Mouse (Mus musculus): ENCODE measurements at regions not wholly inside any gene's neighbourhood (a gene's known extent, or its start where the extent isn't known, plus 50 kb on each side); places are given as distances from the start of the nearest gene placed in this dataset.

DNA sequence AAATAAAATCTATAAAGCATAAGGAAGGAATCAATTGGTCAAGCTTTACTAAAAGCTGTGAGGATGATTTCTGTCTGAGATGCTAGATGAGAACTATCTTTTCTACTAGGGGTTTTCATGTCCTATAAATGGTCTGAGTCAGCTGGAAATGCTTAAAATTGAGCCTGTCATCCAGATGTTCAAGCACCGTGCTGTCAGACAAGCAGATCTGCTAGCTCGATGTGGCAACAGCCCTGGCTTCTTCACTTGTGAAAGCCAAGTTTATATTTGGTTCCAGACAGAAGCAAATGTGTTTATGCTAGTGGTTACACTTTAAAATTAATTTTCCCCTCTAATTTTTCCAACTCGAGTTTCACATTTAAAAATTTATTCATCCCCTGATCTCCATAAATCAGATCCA lies 311.7 kb downstream of the Actr3 start:
- no peak for DNase-seq

DNA sequence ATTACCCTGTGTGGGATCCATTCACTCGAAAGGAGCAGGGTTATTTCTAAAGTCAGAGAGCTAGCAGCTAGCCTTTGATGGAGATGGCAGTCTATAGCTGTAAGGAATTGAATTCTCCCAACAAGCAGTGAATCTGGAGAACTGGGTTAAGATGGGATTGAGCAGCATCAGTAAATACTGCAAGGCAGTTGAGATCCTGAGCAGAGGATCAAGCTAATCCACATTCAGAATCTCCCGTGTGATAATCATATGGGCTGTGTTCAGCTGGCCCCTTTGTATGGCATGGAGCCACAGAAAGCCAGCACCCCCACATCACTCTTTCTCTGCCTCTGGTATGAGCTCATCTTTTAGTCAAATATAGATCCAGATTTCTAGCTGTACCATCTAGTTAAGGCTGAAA lies 334.9 kb downstream of the Actr3 start:
- DNase-seq, result no peak

DNA sequence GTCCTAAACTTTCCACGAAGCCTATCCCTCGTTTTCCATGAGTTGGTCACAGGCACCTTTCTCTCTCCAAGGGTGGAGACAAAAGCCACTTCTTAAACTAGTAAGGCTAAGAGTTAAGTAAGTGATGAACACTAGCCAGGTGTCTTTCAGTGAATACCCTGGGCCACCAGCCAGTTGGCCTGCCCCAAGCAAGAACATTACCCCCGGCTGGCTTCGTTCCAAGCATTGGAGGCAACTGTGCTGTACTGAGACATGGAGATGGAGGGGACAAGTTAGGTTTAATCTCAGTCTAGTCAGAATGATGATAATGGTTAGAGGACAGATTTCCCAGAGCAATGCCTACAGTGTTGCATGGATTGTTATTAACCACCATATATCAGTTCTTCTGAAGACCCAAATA lies 350.6 kb downstream of the Actr3 start:
- DNase-seq, result no peak

DNA sequence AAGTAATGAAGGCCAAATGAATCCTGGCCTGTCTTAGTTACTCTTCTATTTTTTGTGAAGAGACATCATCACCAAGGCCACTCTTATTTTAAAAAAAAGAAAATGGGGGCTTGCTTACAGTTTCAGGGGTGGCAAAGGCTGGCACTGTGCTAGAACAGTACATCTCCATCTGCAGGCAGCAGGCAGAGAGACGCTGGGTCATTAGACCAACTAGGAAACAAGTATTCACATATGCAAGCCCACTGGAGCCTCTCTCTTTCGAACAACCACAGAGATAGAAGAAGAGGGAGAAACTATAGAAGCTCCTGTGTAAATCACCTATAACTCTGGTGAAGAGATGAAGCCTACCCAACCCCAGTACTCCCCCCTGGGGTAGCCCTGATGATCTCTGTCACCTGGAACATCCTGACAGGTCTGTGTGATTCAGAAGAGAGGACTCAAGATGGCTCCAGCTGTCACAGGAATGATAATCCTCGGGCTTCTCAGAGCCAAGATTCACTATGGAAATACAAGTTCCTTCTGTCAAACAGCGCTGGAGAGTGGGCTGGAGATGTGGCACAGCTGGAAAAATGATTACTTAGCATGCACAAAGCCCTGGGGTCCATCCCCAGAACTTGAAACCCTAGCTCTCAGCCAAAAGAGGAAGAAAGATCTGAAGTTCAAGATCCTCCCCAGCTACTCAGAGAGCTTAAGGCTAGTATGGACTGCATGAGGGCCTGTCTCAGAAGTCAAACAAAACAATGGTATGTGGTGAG lies 395.8 kb downstream of the Actr3 start:
- no peak for DNase-seq

DNA sequence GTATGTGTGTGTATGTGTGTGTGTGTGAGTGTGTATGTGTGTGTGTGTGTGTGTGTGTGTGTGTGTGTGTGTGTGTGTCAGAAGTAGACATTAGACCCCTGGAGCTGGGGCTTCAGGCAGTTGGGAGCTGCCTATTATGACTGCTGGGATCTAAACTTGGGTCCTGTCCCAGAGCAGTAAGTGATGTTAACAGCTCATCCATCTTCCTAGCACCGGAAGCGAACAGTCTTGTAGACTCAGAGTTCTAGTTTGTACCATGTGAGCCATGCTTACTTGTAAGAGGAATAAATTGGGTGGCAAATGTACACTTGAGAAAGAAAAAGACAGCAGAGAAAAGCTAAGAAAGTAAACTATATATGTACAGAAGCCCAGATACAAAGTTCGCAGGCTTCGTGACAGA lies 422.2 kb downstream of the Actr3 start:
- no peak for DNase-seq

DNA sequence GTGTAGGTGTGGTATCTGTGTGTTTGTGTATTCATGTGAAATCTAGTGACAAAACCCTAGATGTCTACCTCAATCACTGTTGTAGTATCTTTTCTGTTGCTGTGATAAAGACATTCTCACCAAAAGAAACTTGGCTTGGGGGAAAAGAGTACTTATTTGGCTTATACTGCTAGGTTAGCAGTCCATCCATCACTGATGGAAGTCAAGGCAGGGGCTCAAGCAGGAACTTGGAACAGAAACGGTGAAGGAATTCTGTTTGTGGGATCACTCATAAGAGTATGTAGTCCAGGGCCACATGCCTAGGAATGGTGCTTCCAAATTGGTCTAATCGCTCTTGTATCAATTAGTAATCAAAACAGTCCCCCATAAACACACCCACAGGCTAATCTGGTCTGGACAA lies 423.6 kb downstream of the Actr3 start:
- DNase-seq, result no peak

DNA sequence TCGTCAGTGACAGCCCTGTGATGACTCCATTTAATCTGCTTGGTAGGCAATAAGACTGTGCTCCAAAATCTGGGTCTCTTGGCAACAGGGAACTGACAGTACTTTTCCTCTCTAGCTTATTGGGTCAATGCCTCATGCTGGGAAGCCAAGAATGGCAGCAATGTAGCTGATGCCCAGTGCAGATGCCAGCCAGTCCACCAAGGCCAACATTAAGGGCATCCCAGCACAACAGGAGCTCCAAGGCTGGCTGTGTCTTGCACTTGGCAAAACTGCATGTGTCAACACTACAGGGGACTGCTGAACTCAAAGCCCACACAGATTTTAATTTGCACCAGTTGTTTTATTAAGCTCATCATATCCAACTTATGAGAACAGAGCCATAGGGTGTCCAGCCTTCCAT lies 437.9 kb downstream of the Actr3 start:
- no peak for DNase-seq

DNA sequence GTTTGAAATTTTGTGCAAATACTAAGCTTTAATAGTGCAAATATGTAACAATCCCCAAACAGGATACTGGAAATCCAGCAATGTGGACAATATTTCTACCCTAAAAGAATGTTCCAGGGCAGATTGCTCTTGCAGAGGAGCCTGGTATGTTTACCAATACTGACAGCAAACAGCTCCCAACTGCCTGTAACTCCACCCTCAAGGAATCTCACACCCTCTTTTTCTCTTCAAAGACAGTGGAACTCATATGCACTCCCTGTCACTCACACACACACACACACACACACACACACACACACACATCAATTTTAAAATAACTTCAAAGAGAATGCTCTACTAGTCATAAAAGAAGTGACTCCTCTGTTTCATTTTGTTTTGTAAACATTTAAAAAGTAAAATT lies 484.7 kb downstream of the Actr3 start:
- DNase-seq, result no peak

DNA sequence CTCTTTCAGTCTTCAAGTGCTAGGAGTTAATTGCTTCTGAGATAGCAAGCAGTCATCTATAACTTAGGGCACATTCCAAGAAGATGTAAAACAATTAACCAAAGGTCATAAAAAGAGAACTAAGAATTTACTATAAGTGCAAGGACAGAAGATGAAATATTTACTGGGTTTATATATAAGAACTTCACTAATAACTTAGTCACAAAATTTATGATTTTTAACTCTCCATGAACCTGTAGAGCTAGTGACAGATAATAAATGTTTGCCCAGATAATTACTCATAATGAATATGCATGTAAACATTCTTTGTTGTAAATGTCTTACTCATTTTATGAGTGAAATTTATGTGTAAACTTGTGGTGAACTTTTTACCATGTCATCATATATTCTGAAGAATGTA lies 531.2 kb downstream of the Actr3 start:
- DNase-seq, result no peak

DNA sequence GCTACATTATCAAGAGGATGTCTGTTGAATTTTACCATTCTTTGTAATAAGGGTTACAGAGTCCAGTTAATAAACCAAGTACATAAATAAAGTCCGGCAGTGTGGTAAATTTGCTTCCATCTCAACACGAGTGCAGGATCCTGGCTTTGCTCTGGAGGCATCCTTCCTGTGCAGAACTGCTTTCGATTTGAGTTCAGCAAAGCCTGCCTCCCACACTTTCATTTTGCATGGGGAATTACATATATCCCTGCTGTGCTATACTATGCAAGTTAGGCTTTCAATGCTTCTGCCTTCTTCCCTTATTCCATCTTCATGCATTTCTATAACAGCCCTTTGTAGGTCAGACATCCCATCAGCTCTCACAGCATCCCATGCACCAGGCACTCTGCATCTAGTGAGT lies 564.4 kb downstream of the Actr3 start:
- DNase-seq, result no peak

DNA sequence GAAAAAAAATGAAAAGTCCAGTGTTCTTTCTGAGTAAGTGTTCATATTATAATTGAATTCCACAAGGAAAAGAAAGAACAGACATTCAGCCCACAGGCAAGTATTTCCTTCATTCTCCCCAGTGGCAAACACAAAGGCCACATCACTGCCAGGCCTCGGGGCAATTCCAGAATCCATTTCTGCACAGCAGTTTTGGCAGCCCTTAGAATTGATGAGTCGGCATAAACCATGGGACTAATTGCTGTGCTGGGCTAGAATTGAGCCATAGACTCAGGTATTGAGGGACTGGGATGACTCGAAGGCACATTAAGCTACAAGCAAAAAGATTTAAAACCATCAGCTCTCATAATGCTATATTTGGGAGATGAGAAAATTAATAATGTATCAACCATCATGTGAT lies 569.3 kb downstream of the Actr3 start:
- no peak for DNase-seq

DNA sequence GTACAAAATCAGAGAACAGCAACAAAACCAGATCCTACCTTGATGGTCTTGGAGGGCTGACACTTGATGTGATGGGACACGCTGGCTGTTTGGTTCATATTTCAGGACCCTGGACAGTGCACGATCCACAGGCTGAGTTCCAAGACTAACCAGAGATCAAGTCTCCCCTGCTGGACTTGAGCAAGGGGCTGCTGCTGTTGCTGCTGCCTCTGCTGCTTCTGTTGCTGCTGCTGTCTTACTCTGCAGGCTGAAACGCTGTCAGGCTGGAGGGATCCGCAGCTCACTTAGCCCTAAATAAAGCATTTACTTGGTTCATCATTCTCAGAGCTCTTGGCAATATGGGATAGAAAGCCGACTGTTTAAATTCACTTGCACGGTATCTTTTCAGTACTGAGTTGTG lies 589.8 kb downstream of the Actr3 start:
- DNase-seq, result peak; percentile 23

DNA sequence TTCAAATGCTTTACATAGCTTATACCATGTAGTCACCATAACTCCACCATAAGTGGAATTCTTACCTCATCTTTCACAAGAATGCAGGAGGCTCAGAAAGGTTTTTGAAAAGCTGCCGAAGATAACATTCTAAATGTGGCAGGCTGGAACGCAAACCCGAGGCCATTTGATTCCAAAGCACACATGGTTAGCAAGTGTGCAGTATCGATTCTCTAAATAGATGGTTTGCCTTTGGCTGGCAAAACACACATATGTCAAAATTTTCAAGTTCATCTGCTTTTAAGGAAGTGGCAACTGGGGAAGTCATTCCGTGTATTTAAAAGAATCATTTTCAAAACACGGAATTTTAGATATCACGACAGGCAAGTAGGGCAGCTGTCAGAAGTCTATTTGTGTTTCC lies 609.8 kb downstream of the Actr3 start:
- no peak for DNase-seq

DNA sequence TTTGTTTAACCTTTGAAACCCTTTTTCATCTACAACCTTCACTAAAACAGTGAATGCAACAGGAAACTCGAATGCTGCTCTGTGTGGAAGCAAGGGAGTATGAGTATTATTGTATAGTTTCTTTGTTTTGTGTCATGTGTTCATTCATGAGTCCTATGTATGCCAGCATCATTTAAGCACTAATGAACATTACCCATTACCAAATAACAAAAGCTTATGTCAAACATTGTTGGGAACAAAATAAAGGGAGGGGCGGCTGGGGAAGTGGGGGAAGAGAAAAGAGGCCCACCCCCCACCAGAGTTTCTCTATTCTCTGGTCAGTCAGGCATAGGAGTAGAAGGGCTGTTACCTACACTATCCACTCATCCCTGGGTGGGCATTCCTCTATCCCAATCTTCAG lies 642.5 kb downstream of the Actr3 start:
- DNase-seq, result no peak

DNA sequence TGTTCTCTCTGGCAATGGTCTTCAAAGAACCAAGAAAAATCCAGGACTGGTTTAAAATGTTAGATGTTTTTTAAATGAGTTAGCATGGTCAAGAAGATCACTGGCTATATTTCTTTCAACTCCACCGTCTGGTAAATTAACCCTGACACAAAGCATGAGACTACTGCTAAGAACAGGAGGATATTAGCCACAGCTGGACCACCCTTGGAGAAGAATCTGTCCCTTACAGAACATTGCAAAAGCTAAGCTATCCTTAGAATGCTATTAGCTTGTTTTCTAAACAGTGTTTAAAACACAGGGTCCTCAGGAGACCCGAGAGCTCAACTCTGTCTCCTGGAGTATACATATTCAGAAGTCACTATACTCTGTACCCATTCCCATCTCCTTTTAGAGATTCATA lies 644.9 kb downstream of the Actr3 start:
- no peak for DNase-seq

DNA sequence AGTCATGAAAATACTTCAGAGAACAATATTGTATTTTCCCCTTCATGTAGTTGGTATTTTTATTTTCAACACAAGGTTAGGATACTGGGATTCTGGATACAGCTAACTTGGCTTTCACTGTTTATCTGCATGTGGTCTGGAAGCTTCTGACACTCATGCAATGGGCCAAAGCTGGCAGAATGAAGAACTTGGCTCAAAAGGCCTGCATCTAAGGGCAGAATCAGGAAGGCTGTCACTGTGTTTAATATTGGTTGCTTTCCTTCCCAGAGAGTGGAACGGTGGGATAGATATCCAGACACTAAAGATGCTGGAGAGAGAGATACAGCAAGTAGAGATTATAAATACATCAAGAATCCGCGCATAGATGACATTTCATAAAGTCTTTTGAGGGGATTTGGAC lies 645.4 kb downstream of the Actr3 start:
- DNase-seq, result no peak

DNA sequence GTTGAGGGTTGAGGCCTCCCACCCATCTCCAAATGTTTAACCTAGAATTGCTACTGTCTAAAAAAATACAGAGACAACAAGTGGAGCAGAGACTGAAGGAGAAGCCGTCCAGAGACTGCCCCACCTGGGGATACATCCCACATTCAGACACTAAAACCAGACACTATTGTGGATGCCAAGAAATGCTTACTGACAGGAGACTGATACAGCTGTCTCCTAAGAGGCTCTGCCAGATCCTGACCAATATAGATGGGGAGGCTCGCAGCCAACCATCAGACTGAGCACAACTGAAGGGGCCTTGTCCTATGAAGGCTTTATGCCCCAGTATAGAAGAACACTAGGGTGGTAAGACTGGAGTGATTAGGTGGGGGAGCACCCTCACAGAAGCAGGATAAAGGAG lies 652.5 kb downstream of the Actr3 start:
- DNase-seq, result no peak

DNA sequence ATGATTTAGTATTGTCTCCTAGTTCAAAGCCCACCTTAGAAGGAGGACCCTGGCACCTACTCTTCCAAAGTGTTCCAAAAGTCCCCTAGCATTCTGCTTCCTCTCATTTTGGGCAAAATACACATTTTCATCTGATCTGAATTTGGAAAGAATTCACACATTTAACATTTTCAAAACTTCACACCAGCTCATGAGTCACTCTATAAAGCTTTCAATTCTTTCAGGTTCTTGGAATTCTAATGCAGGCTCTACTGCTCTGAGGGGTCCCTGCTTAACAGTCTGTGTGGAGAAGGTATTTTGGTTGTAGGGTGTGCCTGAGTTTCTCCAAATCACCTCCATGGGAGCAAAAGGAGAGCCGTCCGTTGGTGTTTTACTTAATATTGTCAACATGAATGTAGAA lies 657.8 kb downstream of the Actr3 start:
- no peak for DNase-seq

DNA sequence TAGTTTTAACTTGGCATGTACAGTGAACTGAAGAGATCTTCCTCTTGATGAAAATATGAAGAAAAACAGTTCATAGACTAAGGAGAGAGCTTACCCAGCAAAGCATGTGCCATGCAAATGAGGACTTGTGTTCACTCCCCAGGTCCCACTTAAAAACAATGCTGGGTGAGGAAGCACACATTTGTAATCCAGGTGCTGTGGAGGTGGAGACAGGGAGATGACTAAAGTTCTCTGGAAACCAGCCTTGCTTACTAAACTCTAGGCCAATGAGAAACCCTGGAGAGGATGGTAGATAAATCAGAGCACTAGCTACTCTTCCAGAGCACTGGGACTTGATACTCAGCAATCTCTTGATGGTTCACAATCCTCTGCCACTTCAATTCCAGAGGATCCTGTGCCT lies 678.8 kb downstream of the Actr3 start:
- no peak for DNase-seq

DNA sequence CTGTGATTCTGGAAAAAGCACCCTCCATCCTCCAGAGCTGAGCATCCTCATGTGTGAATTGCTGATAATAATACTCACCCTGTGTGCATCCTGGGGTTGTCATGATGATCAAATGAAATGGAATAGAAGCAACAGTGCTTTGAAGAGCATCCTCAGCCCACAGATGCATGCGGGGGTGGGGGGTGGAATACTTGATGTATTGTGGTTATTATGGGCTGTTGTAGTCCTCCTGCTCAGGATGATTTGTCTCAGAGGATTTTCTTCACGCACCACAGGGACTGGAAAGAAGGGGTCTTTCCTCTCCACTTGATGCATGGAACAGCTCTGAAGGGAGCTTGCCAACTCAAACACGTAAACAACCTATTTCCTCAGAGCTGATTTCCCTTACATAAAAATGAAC lies 694.4 kb upstream of the Dpp10 start:
- no peak for DNase-seq

DNA sequence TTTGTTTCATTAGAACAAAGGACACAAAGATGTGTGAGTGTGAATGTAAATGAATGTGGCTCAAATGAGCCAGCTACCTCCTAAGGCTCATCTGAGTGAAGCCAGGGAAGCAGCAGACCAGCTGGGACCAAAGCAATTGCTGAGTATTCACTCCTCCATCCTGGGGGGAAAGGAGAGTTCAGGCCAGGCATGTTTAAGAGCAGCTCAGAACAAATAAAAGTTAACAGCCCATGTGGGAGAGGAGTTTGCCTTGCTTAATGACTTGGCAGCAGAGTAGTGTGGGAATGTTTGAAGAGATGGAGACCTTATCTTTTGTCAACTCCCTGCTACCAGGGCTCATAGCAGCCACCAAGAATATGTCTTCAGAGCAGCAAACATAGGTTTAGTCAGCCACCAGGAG lies 685.0 kb upstream of the Dpp10 start:
- DNase-seq, result no peak

DNA sequence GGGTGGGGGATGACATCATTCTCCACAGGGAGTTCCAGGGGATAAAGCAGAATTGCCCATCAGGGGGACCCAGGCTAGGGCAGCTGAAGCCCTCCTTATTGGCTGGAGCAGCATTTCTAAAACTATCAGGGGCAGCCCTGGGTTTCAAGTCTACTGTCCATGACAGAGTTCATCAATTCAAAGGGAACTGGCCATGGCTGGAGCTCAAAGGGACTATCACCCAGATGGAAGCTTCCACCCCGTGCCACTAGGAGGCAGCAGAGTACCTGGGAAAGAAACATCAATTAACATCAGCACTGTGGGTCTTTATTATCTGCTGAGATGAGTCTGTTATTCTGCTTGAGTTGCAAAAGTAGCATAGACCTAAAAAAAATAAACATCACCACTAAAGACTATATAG lies 672.7 kb upstream of the Dpp10 start:
- DNase-seq, result peak; percentile 71

DNA sequence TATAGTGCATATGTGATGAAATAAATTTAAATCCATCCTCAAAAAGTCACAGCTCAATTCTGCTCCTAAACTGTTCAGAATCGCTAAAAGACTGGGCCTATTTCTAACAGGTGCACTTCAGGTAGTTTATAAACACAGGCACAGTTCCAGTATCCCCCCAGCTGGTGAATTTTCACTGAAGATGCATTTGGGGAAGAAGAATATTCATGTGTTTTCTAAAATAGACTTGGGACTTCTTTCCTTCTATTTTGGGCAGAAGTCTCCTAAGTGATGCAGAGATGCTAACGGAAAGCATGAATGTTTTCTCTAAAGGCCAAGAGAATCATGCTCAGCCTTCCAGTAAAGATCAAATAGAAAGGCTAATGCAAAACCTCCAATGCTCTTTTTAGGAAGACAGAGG lies 660.9 kb upstream of the Dpp10 start:
- DNase-seq, result no peak

DNA sequence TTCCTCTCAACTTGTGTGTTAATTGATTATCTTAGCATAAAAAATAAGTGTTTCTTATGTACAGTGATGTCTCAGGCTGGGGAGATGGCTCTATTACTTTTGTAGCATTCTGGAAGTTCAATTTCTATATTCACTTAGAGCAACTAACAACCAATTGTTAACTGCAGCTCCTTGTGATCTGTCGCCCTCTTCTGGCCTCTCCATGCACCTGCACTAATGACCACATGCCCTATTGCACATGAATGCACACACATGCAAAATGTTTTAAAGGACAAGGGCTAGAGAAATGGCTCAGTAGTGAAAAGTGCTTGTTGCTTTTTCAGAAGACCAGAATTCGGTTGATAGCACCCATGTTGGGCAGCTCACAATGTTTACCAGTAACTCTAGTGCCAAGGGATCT lies 629.1 kb upstream of the Dpp10 start:
- peak; percentile 7 for DNase-seq

DNA sequence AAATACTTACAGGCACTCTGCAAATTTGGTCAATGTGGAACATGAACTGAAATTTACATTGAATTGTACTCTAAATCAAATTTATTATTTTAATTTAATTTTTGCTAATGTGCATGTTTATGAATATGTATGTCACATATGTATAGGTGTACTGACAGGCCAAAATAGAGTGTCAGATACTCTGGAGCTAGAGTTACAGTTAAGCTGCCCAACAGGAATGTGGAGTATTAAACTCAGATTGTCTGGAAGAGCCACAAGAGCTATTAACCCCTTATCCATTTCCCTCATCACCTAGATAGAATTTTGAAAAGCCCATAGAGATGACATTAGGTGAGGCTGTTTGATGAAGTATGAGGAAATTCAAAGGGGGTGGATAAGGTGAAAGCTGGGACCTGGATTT lies 607.5 kb upstream of the Dpp10 start:
- no peak for DNase-seq

Measured in thymus, postnatal 4 days (tissue).